Mouse (Mus musculus): ENCODE measurements at regions not wholly inside any gene's neighbourhood (a gene's known extent, or its start where the extent isn't known, plus 50 kb on each side); places are given as distances from the start of the nearest gene placed in this dataset.

- no peak for ATAC-seq (ENCODE audit: low FRiP score, low read depth)
- H3K4me1 ChIP-seq: 0 out of 2 replicates have a peak, but pooled peaks cover 3% of the 10 kb centered on the region
- H3K9me3 ChIP-seq: 0 out of 2 replicates have a peak, but pooled peaks cover 6% of the 10 kb centered on the region
- no peak overlapping the region for H3K9ac ChIP-seq (replicated peaks)
- no peaks in the 10 kb centered on the region for H3K36me3 ChIP-seq
- H3K4me3 ChIP-seq: no peak overlapping the region
- peaks cover 36% of the 10 kb centered on the region for H3K27me3 ChIP-seq
- H3K4me2 ChIP-seq (replicated peaks): no peak overlapping the region
- H3K27ac ChIP-seq (replicated peaks): no peak overlapping the region
- 77% methylated on average over 11 of the region's 11 CpGs for WGBS
These were observed 65.8 kb downstream of the Barhl2 start for GRCm38 (mm10) chr5:106392213-106392612.

GRCm38 (mm10) chr5:106386621-106387020, 71.3 kb downstream of the Barhl2 start:
- no peak overlapping the region for H3K9ac ChIP-seq (replicated peaks)
- 41% methylated on average over 7 of the region's 7 CpGs for WGBS
- peaks cover 35% of the 10 kb centered on the region for H3K4me1 ChIP-seq
- peaks cover 51% of the 10 kb centered on the region for H3K27me3 ChIP-seq
- peak; percentile 28; the same call in 1 of the 2 replicates for ATAC-seq (ENCODE audit: low FRiP score, low read depth)
- H3K27ac ChIP-seq (replicated peaks): peak overlapping the region; percentile 73; the same call in 1 of the 2 replicates
- 0 out of 2 replicates have a peak, but pooled peaks cover 6% of the 10 kb centered on the region for H3K9me3 ChIP-seq
- H3K4me3 ChIP-seq: no peak overlapping the region
- peak overlapping the region; percentile 29; the same call in 1 of the 2 replicates for H3K4me2 ChIP-seq (replicated peaks)
- no peaks in the 10 kb centered on the region for H3K36me3 ChIP-seq

- Histone ChIP-seq H3K9me3 (0 out of 2 replicates have a peak, but pooled peaks cover 6% of the 10 kb centered on the region), H3K4me1 (peaks cover 35% of the 10 kb centered on the region), H3K4me3 (no peak overlapping the region), H3K9ac (replicated peaks) (no peak overlapping the region), H3K27ac (replicated peaks) (peak overlapping the region; percentile 73), H3K27me3 (peaks cover 53% of the 10 kb centered on the region), H3K36me3 (no peaks in the 10 kb centered on the region), H3K4me2 (replicated peaks) (peak overlapping the region; percentile 29; the same call in 1 of the 2 replicates)
- peak; percentile 67 for ATAC-seq (ENCODE audit: low FRiP score, low read depth)
- WGBS: 20% methylated on average over 8 of the region's 8 CpGs
These were observed 72.1 kb downstream of the Barhl2 start for GRCm38 (mm10) chr5:106385838-106386237.

- Histone ChIP-seq H3K4me3 (no peak overlapping the region), H3K27me3 (peaks cover 54% of the 10 kb centered on the region), H3K9ac (replicated peaks) (no peak overlapping the region), H3K4me2 (replicated peaks) (peak overlapping the region; percentile 4; the same call in 1 of the 2 replicates), H3K9me3 (0 out of 2 replicates have a peak, but pooled peaks cover 4% of the 10 kb centered on the region), H3K36me3 (no peaks in the 10 kb centered on the region), H3K27ac (replicated peaks) (peak overlapping the region; percentile 73), H3K4me1 (peaks cover 35% of the 10 kb centered on the region)
- peak; percentile 32; the same call in 1 of the 2 replicates for ATAC-seq (ENCODE audit: low FRiP score, low read depth)
- WGBS: 13% methylated on average over 6 of the region's 6 CpGs
These were observed 72.7 kb downstream of the Barhl2 start for GRCm38 (mm10) chr5:106385219-106385618.

- no peaks in the 10 kb centered on the region for H3K36me3 ChIP-seq
- H3K27ac ChIP-seq (replicated peaks): peak overlapping the region; percentile 73
- H3K4me3 ChIP-seq: no peak overlapping the region
- H3K9ac ChIP-seq (replicated peaks): no peak overlapping the region
- peak; percentile 59 for ATAC-seq (ENCODE audit: low FRiP score, low read depth)
- H3K9me3 ChIP-seq: no peaks in the 10 kb centered on the region
- 21% methylated on average over 6 of the region's 6 CpGs for WGBS
- peaks cover 47% of the 10 kb centered on the region for H3K27me3 ChIP-seq
- H3K4me1 ChIP-seq: peaks cover 35% of the 10 kb centered on the region
- no peak overlapping the region for H3K4me2 ChIP-seq (replicated peaks)
These were observed 73.7 kb downstream of the Barhl2 start for GRCm38 (mm10) chr5:106384138-106384770.

- H3K9ac ChIP-seq (replicated peaks): no peak overlapping the region
- no peaks in the 10 kb centered on the region for H3K36me3 ChIP-seq
- no peaks in the 10 kb centered on the region for H3K9me3 ChIP-seq
- ATAC-seq (ENCODE audit: low FRiP score, low read depth): no peak
- peaks cover 38% of the 10 kb centered on the region for H3K27me3 ChIP-seq
- H3K27ac ChIP-seq (replicated peaks): no peak overlapping the region
- WGBS: 91% methylated on average over 3 of the region's 3 CpGs
- H3K4me2 ChIP-seq (replicated peaks): no peak overlapping the region
- no peak overlapping the region for H3K4me3 ChIP-seq
- H3K4me1 ChIP-seq: peaks cover 30% of the 10 kb centered on the region
These were observed 76.0 kb downstream of the Barhl2 start for GRCm38 (mm10) chr5:106381919-106382318.

GRCm38 (mm10) chr5:106380631-106381285, 77.2 kb downstream of the Barhl2 start:
- Histone ChIP-seq H3K27me3 (peaks cover 32% of the 10 kb centered on the region), H3K9me3 (no peaks in the 10 kb centered on the region), H3K36me3 (no peaks in the 10 kb centered on the region), H3K4me2 (replicated peaks) (no peak overlapping the region), H3K4me1 (peaks cover 18% of the 10 kb centered on the region), H3K27ac (replicated peaks) (no peak overlapping the region), H3K4me3 (no peak overlapping the region), H3K9ac (replicated peaks) (no peak overlapping the region)
- ATAC-seq (ENCODE audit: low FRiP score, low read depth): no peak
- 33% methylated on average over 9 of the region's 9 CpGs for WGBS

GRCm38 (mm10) chr5:106376781-106377525, 81.0 kb downstream of the Barhl2 start:
- peaks cover 16% of the 10 kb centered on the region for H3K27me3 ChIP-seq
- H3K4me3 ChIP-seq: no peak overlapping the region
- no peak overlapping the region for H3K4me2 ChIP-seq (replicated peaks)
- no peak overlapping the region for H3K27ac ChIP-seq (replicated peaks)
- 0 out of 2 replicates have a peak, but pooled peaks cover 4% of the 10 kb centered on the region for H3K9me3 ChIP-seq
- H3K4me1 ChIP-seq: no peaks in the 10 kb centered on the region
- 81% methylated on average over 25 of the region's 25 CpGs for WGBS
- peak; percentile 52; the same call in 1 of the 2 replicates for ATAC-seq (ENCODE audit: low FRiP score, low read depth)
- H3K36me3 ChIP-seq: no peaks in the 10 kb centered on the region
- no peak overlapping the region for H3K9ac ChIP-seq (replicated peaks)

GRCm38 (mm10) chr5:106367831-106368230, 90.1 kb downstream of the Barhl2 start:
- ATAC-seq (ENCODE audit: low FRiP score, low read depth): no peak
- Histone ChIP-seq H3K4me3 (no peak overlapping the region), H3K36me3 (no peaks in the 10 kb centered on the region), H3K27ac (replicated peaks) (no peak overlapping the region), H3K4me2 (replicated peaks) (no peak overlapping the region), H3K27me3 (peaks cover 14% of the 10 kb centered on the region), H3K4me1 (peaks cover 10% of the 10 kb centered on the region; the same call in 1 of the 2 replicates), H3K9ac (replicated peaks) (no peak overlapping the region), H3K9me3 (no peaks in the 10 kb centered on the region)
- 24% methylated on average over 9 of the region's 9 CpGs for WGBS

GRCm38 (mm10) chr5:106367312-106367711, 90.7 kb downstream of the Barhl2 start:
- H3K4me2 ChIP-seq (replicated peaks): no peak overlapping the region
- no peaks in the 10 kb centered on the region for H3K9me3 ChIP-seq
- peaks cover 10% of the 10 kb centered on the region; the same call in 1 of the 2 replicates for H3K4me1 ChIP-seq
- ATAC-seq (ENCODE audit: low FRiP score, low read depth): no peak
- WGBS: 66% methylated on average over 5 of the region's 5 CpGs
- H3K27me3 ChIP-seq: peaks cover 14% of the 10 kb centered on the region
- H3K4me3 ChIP-seq: no peak overlapping the region
- H3K36me3 ChIP-seq: no peaks in the 10 kb centered on the region
- H3K27ac ChIP-seq (replicated peaks): no peak overlapping the region
- H3K9ac ChIP-seq (replicated peaks): no peak overlapping the region

- Histone ChIP-seq H3K27me3 (peaks cover 14% of the 10 kb centered on the region), H3K9me3 (no peaks in the 10 kb centered on the region), H3K9ac (replicated peaks) (no peak overlapping the region), H3K4me3 (no peak overlapping the region), H3K27ac (replicated peaks) (no peak overlapping the region), H3K36me3 (no peaks in the 10 kb centered on the region), H3K4me1 (peaks cover 10% of the 10 kb centered on the region; the same call in 1 of the 2 replicates), H3K4me2 (replicated peaks) (no peak overlapping the region)
- 85% methylated on average over 7 of the region's 7 CpGs for WGBS
- 0 out of 2 replicates have a peak, but pooled peaks have one; percentile 32 for ATAC-seq (ENCODE audit: low FRiP score, low read depth)
These were observed 92.0 kb downstream of the Barhl2 start for GRCm38 (mm10) chr5:106366006-106366405.

Data from midbrain, embryonic 12.5 days (tissue).